Mouse (Mus musculus) E14TG2a.4 (cell line): Measurements from ENCODE around the gene Nxpe4.

Experiments
- CTCF ChIP-seq: conservative IDR thresholded peaks from 2 replicates; pipeline ENCODE4 v1.5.1; 2014; ENCODE audit warnings: low read length
- NANOG ChIP-seq: IDR thresholded peaks from 2 replicates; pipeline ENCODE4 v1.6.1; 2014; ENCODE audit warnings: borderline replicate concordance, low read length, mixed read lengths

- no peak for TF ChIP-seq CTCF
- no peak for TF ChIP-seq NANOG
These were observed 260.6 kb downstream of the Nxpe4 start for GRCm38 (mm10) chr9:48422382-48422781.
